In the genomic region with DNA sequence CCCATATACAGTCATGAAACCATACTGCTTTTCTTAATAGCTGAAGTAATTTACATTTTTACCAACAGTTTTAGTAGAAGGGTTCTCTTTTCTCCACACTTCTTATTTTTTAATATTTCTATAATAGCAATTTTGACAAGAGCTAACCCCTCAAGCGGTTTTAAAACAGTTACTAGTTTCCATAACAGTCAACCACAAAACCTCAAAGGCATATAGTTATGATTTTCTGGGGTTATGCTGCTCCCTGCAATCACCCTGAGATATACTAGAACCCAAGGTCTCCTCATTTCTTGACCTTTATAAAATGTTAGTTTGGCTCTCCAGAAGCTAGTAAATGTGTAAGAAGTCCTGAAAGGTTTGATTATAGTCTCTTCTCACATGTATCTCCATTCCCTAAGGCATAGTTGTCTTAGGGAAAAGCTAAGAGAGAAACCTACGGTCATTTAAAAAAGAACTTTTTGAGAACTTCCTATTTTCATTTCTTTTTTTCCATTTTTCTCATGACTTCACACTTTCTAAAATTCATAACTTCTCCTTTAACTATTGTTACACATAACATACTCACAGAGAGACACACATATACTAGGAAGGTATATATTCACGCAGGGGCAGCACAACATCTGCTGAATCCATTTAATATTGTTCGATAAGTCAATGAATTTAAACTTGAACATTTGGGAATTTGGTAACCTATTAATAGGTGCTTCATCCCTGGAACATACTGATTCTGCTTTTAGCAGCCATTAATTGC, we compare ENCODE assay signal across 31 mouse cellular contexts.
DNase-seq lines count a peak whose midpoint lies in the region; ATAC-seq and TF ChIP-seq lines count a peak whose summit lies in the region.
"Had no signal": no experiment of that assay in that cellular context is flagged by ENCODE, and none has a peak within 500 bp of the region (broad histone marks: within the 10 kb centered on the region; RNA-seq: fewer than 3 reads in every experiment).

No protein-coding gene starts in this region.

- no peak overlapping the region for H3K4me3 ChIP-seq in spleen, adult 2 months (ENCODE audit: extremely low read depth, insufficient read depth, insufficient read length)
- H3K4me3 ChIP-seq in hindbrain, embryonic 14.5 days (replicated peaks; ENCODE audit: low read length) = no peak overlapping the region
- H3K4me3 ChIP-seq: forebrain, embryonic 13.5 days; gastrocnemius, adult 2 months; heart, adult 2 months; heart, embryonic 12.5 days; hindbrain, embryonic 15.5 days; intestine, embryonic 15.5 days; layer of hippocampus, adult 2 months; limb, embryonic 10.5 days; limb, embryonic 15.5 days; liver, embryonic 15.5 days; megakaryocyte, embryonic 14.5 days; midbrain, embryonic 12.5 days; neural tube, embryonic 13.5 days; stomach, embryonic 15.5 days had no signal

- intact Hi-C loops in heart, postnatal 10 days (cut with DNase I) = no loop called here

- no peak for TF ChIP-seq CTCF in spleen, adult 2 months (IDR thresholded peaks at IDR 0.05; ENCODE audit: extremely low read depth, insufficient read depth, insufficient read length, insufficient replicate concordance)

- no peaks in the 10 kb centered on the region for H3K27me3 ChIP-seq in spleen, adult 2 months (ENCODE audit: control insufficient read depth, insufficient read depth, low read length)
- no peaks in the 10 kb centered on the region for H3K27me3 ChIP-seq in hindbrain, embryonic 14.5 days (ENCODE audit: control insufficient read depth, insufficient read depth, low read length)
- H3K27me3 ChIP-seq: forebrain, embryonic 13.5 days; heart, embryonic 12.5 days; hindbrain, embryonic 15.5 days; intestine, embryonic 15.5 days; limb, embryonic 15.5 days; liver, embryonic 15.5 days; midbrain, embryonic 12.5 days; neural tube, embryonic 13.5 days; stomach, embryonic 15.5 days had no signal

- 38% methylated on average over 4 of the region's 4 CpGs for WGBS in spleen, adult 2 months
- WGBS in hindbrain, embryonic 14.5 days = 96% methylated on average over 4 of the region's 4 CpGs

- H3K4me2 ChIP-seq in hindbrain, embryonic 14.5 days (replicated peaks) = no peak overlapping the region
- H3K4me2 ChIP-seq: forebrain, embryonic 13.5 days; heart, embryonic 12.5 days; hindbrain, embryonic 15.5 days; intestine, embryonic 15.5 days; limb, embryonic 15.5 days; liver, embryonic 15.5 days; lung, embryonic 14.5 days; midbrain, embryonic 12.5 days; neural tube, embryonic 13.5 days; stomach, embryonic 15.5 days had no signal

- H3K9me3 ChIP-seq in hindbrain, embryonic 14.5 days (ENCODE audit: control insufficient read depth, low read length) = no peaks in the 10 kb centered on the region
- H3K9me3 ChIP-seq: forebrain, embryonic 13.5 days; heart, embryonic 12.5 days; hindbrain, embryonic 15.5 days; intestine, embryonic 15.5 days; limb, embryonic 10.5 days; limb, embryonic 15.5 days; liver, embryonic 15.5 days; megakaryocyte, embryonic 14.5 days; midbrain, embryonic 12.5 days; neural tube, embryonic 13.5 days; stomach, embryonic 15.5 days had no signal

- no peak for DNase-seq in spleen, adult 2 months (ENCODE audit: low read depth in 1 of 2, low spot score in 2 of 2)
- no peak for DNase-seq in spleen, postnatal 4 days (ENCODE audit: low spot score in 2 of 2)
- DNase-seq in heart, postnatal 10 days = no peak
- DNase-seq in hindbrain, embryonic 14.5 days (ENCODE audit: low spot score) = no peak
- DNase-seq in cerebellum, adult 11-12 months = no peak
- DNase-seq: adrenal gland, postnatal 14 days; cerebellum, adult 18-20 months; cerebellum, postnatal 10 days; gastrocnemius, adult 2 months; gastrocnemius, postnatal 36 days; heart, adult 2 months; kidney, adult 2 months; kidney, postnatal 36 days; lung, embryonic 14.5 days; lung, postnatal 14 days; right cerebral cortex, postnatal 4 days; thymus, postnatal 14 days had no signal

- no peak overlapping the region for H3K9ac ChIP-seq in hindbrain, embryonic 14.5 days
- H3K9ac ChIP-seq: forebrain, embryonic 13.5 days; heart, embryonic 12.5 days; hindbrain, embryonic 15.5 days; intestine, embryonic 15.5 days; limb, embryonic 15.5 days; liver, embryonic 15.5 days; lung, embryonic 14.5 days; midbrain, embryonic 12.5 days; neural tube, embryonic 13.5 days; stomach, embryonic 15.5 days had no signal

- H3K36me3 ChIP-seq in spleen, adult 2 months (ENCODE audit: control insufficient read depth, insufficient read depth, low read length) = no peaks in the 10 kb centered on the region
- H3K36me3 ChIP-seq in hindbrain, embryonic 14.5 days (replicated peaks; ENCODE audit: control insufficient read depth, insufficient read depth) = no peaks in the 10 kb centered on the region
- H3K36me3 ChIP-seq: heart, embryonic 12.5 days; hindbrain, embryonic 15.5 days; intestine, embryonic 15.5 days; limb, embryonic 10.5 days; limb, embryonic 15.5 days; liver, embryonic 15.5 days; midbrain, embryonic 12.5 days; neural tube, embryonic 13.5 days; stomach, embryonic 15.5 days had no signal

- peak overlapping the region; percentile 11; the same call in 1 of the 2 replicates for H3K27ac ChIP-seq in spleen, adult 2 months (ENCODE audit: insufficient read depth, low read length)
- H3K27ac ChIP-seq in hindbrain, embryonic 14.5 days = no peak overlapping the region
- H3K27ac ChIP-seq: forebrain, embryonic 13.5 days; gastrocnemius, adult 2 months; heart, adult 2 months; hindbrain, embryonic 15.5 days; intestine, embryonic 15.5 days; layer of hippocampus, adult 2 months; limb, embryonic 10.5 days; limb, embryonic 15.5 days; liver, embryonic 15.5 days; midbrain, embryonic 12.5 days; neural tube, embryonic 13.5 days; stomach, embryonic 15.5 days had no signal

- no peak for TF ChIP-seq POLR2A in spleen, adult 2 months (IDR thresholded peaks at IDR 0.05; ENCODE audit: low read depth, low read length)

- peak; percentile 70 for ATAC-seq in common myeloid progenitor, adult 5-6 weeks (replicated peaks; ENCODE audit: low read depth, poor library complexity, severe bottlenecking)
- ATAC-seq in megakaryocyte, adult 5-6 weeks (ENCODE audit: poor library complexity, severe bottlenecking) = peak; percentile 59
- no peak for ATAC-seq in hindbrain, embryonic 14.5 days (ENCODE audit: low FRiP score)
- ATAC-seq: forebrain, embryonic 13.5 days; intestine, embryonic 15.5 days had no signal

- H3K4me1 ChIP-seq in spleen, adult 2 months (ENCODE audit: control insufficient read depth, insufficient read depth, insufficient read length) = peaks cover 14% of the 10 kb centered on the region
- no peaks in the 10 kb centered on the region for H3K4me1 ChIP-seq in hindbrain, embryonic 14.5 days (replicated peaks; ENCODE audit: control insufficient read depth, insufficient read depth, low read length)
- H3K4me1 ChIP-seq: forebrain, embryonic 13.5 days; heart, embryonic 12.5 days; hindbrain, embryonic 15.5 days; intestine, embryonic 15.5 days; limb, embryonic 10.5 days; limb, embryonic 15.5 days; liver, embryonic 15.5 days; megakaryocyte, embryonic 14.5 days; neural tube, embryonic 13.5 days; stomach, embryonic 15.5 days had no signal
